Mouse (Mus musculus): ENCODE results near the gene Kif6.

DNA sequence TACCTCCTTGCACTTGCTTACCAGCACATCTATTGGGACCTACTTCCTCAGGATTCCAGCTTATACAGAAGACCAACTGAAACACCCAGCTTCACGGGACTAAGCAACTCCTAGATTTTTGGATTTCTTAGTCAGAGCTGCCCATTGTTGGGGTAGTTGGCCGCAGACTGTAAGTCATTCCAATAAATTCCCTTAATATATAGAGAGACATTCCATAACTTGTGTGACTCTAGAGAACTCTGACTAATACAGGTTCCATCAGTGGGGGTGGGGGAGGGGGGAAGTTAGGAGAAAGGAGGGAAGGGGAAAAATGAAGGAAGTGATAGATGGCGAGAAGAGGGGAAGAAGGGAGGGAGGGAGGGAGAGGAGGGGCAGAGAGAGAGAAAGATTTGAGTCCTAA is 181.2 kb downstream of the Kif6 start:
- TF ChIP-seq CTCF (IDR thresholded peaks at IDR 0.05; ENCODE audit: insufficient read depth, low read depth, low read length) (no peak), POLR2A (IDR thresholded peaks at IDR 0.05; ENCODE audit: insufficient read depth, low read depth, low read length) (no peak)
